Mouse (Mus musculus) testis, adult 2 months (tissue): ENCODE measurements around the gene Hoxa13.

Experiments
- CTCF ChIP-seq: fragments of 200-500 bp; IDR thresholded peaks from 2 replicates; pipeline ENCODE4 v1.5.1; 2012; ENCODE audit warnings: low read depth, mild to moderate bottlenecking, inconsistent platforms, low read length, moderate library complexity; ENCODE audit not compliant: control insufficient read depth, insufficient read depth, insufficient replicate concordance
- POLR2A ChIP-seq: fragments of 200-500 bp; IDR thresholded peaks from 2 replicates; pipeline ENCODE4 v1.6.1; 2012; ENCODE audit warnings: low read depth, mild to moderate bottlenecking, inconsistent platforms, low read length, moderate library complexity; ENCODE audit not compliant: control insufficient read depth

- TF ChIP-seq POLR2A (no peak), CTCF (no peak)
Measured at GRCm38 (mm10) chr6:52208072-52208867, 52.4 kb downstream of the Hoxa13 start, which contains the start of gene Hoxa6.
